Mouse (Mus musculus): Measurements from ENCODE around the gene Slc1a7. TPM values are rescaled to one million over a fixed set of nuclear protein-coding genes. Genes with fewer than 3 reads are reported as not detected.
A peak's percentile ranks its signal among the peaks of the same experiment; 100 is the strongest.

The Slc1a7 gene
- total RNA-seq, 2 experiments from 2014 or later, result not detected

GRCm38 (mm10) chr4:107942741-107943140 lies 25.4 kb upstream of the Slc1a7 start:
- DNase-seq (ENCODE audit: low spot score in 2 of 2), result no peak
- no peak for TF ChIP-seq CTCF (conservative IDR thresholded peaks at IDR 0.05)
- H3K4me3 ChIP-seq, result no peak overlapping the region
- no peak overlapping the region for H3K27ac ChIP-seq

GRCm38 (mm10) chr4:107944141-107944540 lies 24.0 kb upstream of the Slc1a7 start:
- TF ChIP-seq CTCF (conservative IDR thresholded peaks at IDR 0.05), result no peak
- DNase-seq (ENCODE audit: low spot score in 2 of 2), result no peak
- no peak overlapping the region for H3K4me3 ChIP-seq
- H3K27ac ChIP-seq, result no peak overlapping the region

GRCm38 (mm10) chr4:107949918-107950317 lies 18.2 kb upstream of the Slc1a7 start:
- TF ChIP-seq CTCF (conservative IDR thresholded peaks at IDR 0.05), result no peak
- no peak for DNase-seq (ENCODE audit: low spot score in 2 of 2)
- H3K4me3 ChIP-seq, result no peak overlapping the region
- no peak overlapping the region for H3K27ac ChIP-seq

GRCm38 (mm10) chr4:107952845-107953244 lies 15.3 kb upstream of the Slc1a7 start:
- peak; percentile 72 for TF ChIP-seq CTCF (conservative IDR thresholded peaks at IDR 0.05)
- H3K27ac ChIP-seq, result no peak overlapping the region
- no peak overlapping the region for H3K4me3 ChIP-seq
- DNase-seq (ENCODE audit: low spot score in 2 of 2), result no peak

GRCm38 (mm10) chr4:107955691-107956090 lies 12.4 kb upstream of the Slc1a7 start:
- TF ChIP-seq CTCF (conservative IDR thresholded peaks at IDR 0.05), result no peak
- Histone ChIP-seq H3K4me3 (no peak overlapping the region), H3K27ac (no peak overlapping the region)
- DNase-seq (ENCODE audit: low spot score in 2 of 2), result no peak

- no peak overlapping the region for H3K27ac ChIP-seq
- no peak overlapping the region for H3K4me3 ChIP-seq
These were observed 9.6 kb upstream of the Slc1a7 start for GRCm38 (mm10) chr4:107958487-107958886.

GRCm38 (mm10) chr4:107962044-107962732 lies 5.9 kb upstream of the Slc1a7 start:
- DNase-seq (ENCODE audit: low spot score in 2 of 2), result no peak
- Histone ChIP-seq H3K4me3 (no peak overlapping the region), H3K27ac (no peak overlapping the region)
- TF ChIP-seq CTCF (conservative IDR thresholded peaks at IDR 0.05), result no peak

More at GRCm38 (mm10) chr4:107958487-107958886, 9.6 kb upstream of the Slc1a7 start:
- no peak for TF ChIP-seq CTCF (conservative IDR thresholded peaks at IDR 0.05)
- no peak for DNase-seq (ENCODE audit: low spot score in 2 of 2)

- no peak overlapping the region for H3K4me3 ChIP-seq
- H3K27ac ChIP-seq, result no peak overlapping the region
- TF ChIP-seq CTCF (conservative IDR thresholded peaks at IDR 0.05), result no peak
- no peak for DNase-seq (ENCODE audit: low spot score in 2 of 2)
These were observed 5.3 kb upstream of the Slc1a7 start for GRCm38 (mm10) chr4:107962792-107963191.

- DNase-seq (ENCODE audit: low spot score in 2 of 2), result no peak
- TF ChIP-seq CTCF (conservative IDR thresholded peaks at IDR 0.05), result no peak
- H3K27ac ChIP-seq, result no peak overlapping the region
- no peak overlapping the region for H3K4me3 ChIP-seq
These were observed 1.6 kb upstream of the Slc1a7 start for GRCm38 (mm10) chr4:107966416-107967109.

GRCm38 (mm10) chr4:107969781-107970180 lies 1.6 kb downstream of the Slc1a7 start:
- no peak overlapping the region for H3K27ac ChIP-seq
- TF ChIP-seq CTCF (conservative IDR thresholded peaks at IDR 0.05), result no peak

GRCm38 (mm10) chr4:107971162-107971561 lies 3.0 kb downstream of the Slc1a7 start:
- DNase-seq (ENCODE audit: low spot score in 2 of 2), result no peak
- TF ChIP-seq CTCF (conservative IDR thresholded peaks at IDR 0.05), result no peak
- H3K27ac ChIP-seq, result no peak overlapping the region
- H3K4me3 ChIP-seq, result no peak overlapping the region

More at GRCm38 (mm10) chr4:107969781-107970180, 1.6 kb downstream of the Slc1a7 start:
- DNase-seq (ENCODE audit: low spot score in 2 of 2), result no peak
- H3K4me3 ChIP-seq, result no peak overlapping the region

GRCm38 (mm10) chr4:107974527-107974926 lies 6.4 kb downstream of the Slc1a7 start:
- TF ChIP-seq CTCF (conservative IDR thresholded peaks at IDR 0.05), result no peak
- Histone ChIP-seq H3K27ac (no peak overlapping the region), H3K4me3 (no peak overlapping the region)
- DNase-seq (ENCODE audit: low spot score in 2 of 2), result no peak

GRCm38 (mm10) chr4:107975004-107975403 lies 6.9 kb downstream of the Slc1a7 start:
- no peak for DNase-seq (ENCODE audit: low spot score in 2 of 2)
- no peak overlapping the region for H3K27ac ChIP-seq
- no peak for TF ChIP-seq CTCF (conservative IDR thresholded peaks at IDR 0.05)
- H3K4me3 ChIP-seq, result no peak overlapping the region

GRCm38 (mm10) chr4:107977593-107977992 lies 9.5 kb downstream of the Slc1a7 start:
- Histone ChIP-seq H3K4me3 (no peak overlapping the region), H3K27ac (no peak overlapping the region)
- DNase-seq (ENCODE audit: low spot score in 2 of 2), result no peak
- TF ChIP-seq CTCF (conservative IDR thresholded peaks at IDR 0.05), result no peak
